ENCODE assay signal across 9 mouse cellular contexts in genomic region chr16:65816059-65816458, GRCm38 (mm10). TPM values are rescaled to one million over a fixed set of nuclear protein-coding genes. Genes with fewer than 3 reads are reported as not detected.
DNase-seq lines count a peak whose midpoint lies in the region; ATAC-seq and TF ChIP-seq lines count a peak whose summit lies in the region.
"Had no signal": no experiment of that assay in that cellular context is flagged by ENCODE, and none has a peak within 500 bp of the region (broad histone marks: within the 10 kb centered on the region; RNA-seq: fewer than 3 reads in every experiment).

No protein-coding gene starts in this region.

- TF ChIP-seq EP300 in heart, postnatal 0 days (IDR thresholded peaks at IDR 0.05; ENCODE audit: low read depth), result no peak

- peaks cover 5% of the 10 kb centered on the region; the same call in 1 of the 2 replicates for H3K9me3 ChIP-seq in kidney, embryonic 14.5 days (ENCODE audit: control insufficient read depth, low read length)
- 0 out of 2 replicates have a peak, but pooled peaks cover 11% of the 10 kb centered on the region for H3K9me3 ChIP-seq in heart, postnatal 0 days (replicated peaks; ENCODE audit: control insufficient read depth, low read length)
- no peaks in the 10 kb centered on the region for H3K9me3 ChIP-seq in midbrain, embryonic 15.5 days

- H3K4me3 ChIP-seq in kidney, embryonic 14.5 days (ENCODE audit: low read length), result peak overlapping the region; percentile 67; the same call in 1 of the 2 replicates
- peak overlapping the region; percentile 67 for H3K4me3 ChIP-seq in heart, postnatal 0 days (ENCODE audit: low read depth, low read length)
- peak overlapping the region; percentile 80 for H3K4me3 ChIP-seq in midbrain, embryonic 15.5 days
- H3K4me3 ChIP-seq: erythroblast, embryonic 14.5 days had no signal

- TF ChIP-seq POLR2A in brain, embryonic 14.5 days (IDR thresholded peaks at IDR 0.05; ENCODE audit: borderline replicate concordance, extremely low read depth, insufficient read depth, insufficient read length, poor library complexity, severe bottlenecking), result no peak

- no peak for DNase-seq in kidney, adult 18-20 months
- peak; percentile 5 for DNase-seq in brain, embryonic 14.5 days (ENCODE audit: low read depth)
- DNase-seq in heart, postnatal 0 days (ENCODE audit: low spot score), result no peak
- DNase-seq in adrenal gland, adult 2 months, result no peak
- no peak for DNase-seq in layer of hippocampus, postnatal 14 days (ENCODE audit: low spot score in 2 of 2)
- no peak for DNase-seq in layer of hippocampus, adult 9-11 months

- 25% methylated on average over 3 of the region's 3 CpGs for WGBS in kidney, embryonic 14.5 days
- 47% methylated on average over 3 of the region's 3 CpGs for WGBS in heart, postnatal 0 days
- WGBS in midbrain, embryonic 15.5 days, result 25% methylated on average over 3 of the region's 3 CpGs

- no peak overlapping the region for H3K9ac ChIP-seq in kidney, embryonic 14.5 days (ENCODE audit: low read depth, low read length)
- H3K9ac ChIP-seq in heart, postnatal 0 days (replicated peaks; ENCODE audit: low read depth, low read length), result peak overlapping the region; percentile 30; the same call in 1 of the 2 replicates
- H3K9ac ChIP-seq in midbrain, embryonic 15.5 days, result no peak overlapping the region

- ATAC-seq in kidney, embryonic 14.5 days (ENCODE audit: low FRiP score, low TSS enrichment), result no peak
- ATAC-seq in heart, postnatal 0 days (ENCODE audit: insufficient read depth, low read depth), result no peak
- ATAC-seq in midbrain, embryonic 15.5 days (replicated peaks), result no peak

- H3K36me3 ChIP-seq in kidney, embryonic 14.5 days (ENCODE audit: control insufficient read depth, insufficient read depth, low read length), result no peaks in the 10 kb centered on the region
- no peaks in the 10 kb centered on the region for H3K36me3 ChIP-seq in heart, postnatal 0 days (replicated peaks; ENCODE audit: control insufficient read depth, insufficient read depth, low read length)
- H3K36me3 ChIP-seq in midbrain, embryonic 15.5 days (replicated peaks), result no peaks in the 10 kb centered on the region

- H3K4me2 ChIP-seq in kidney, embryonic 14.5 days (replicated peaks; ENCODE audit: low read depth, low read length), result peak overlapping the region; percentile 92
- H3K4me2 ChIP-seq in heart, postnatal 0 days (ENCODE audit: low read depth, low read length), result peak overlapping the region; percentile 69
- peak overlapping the region; percentile 86 for H3K4me2 ChIP-seq in midbrain, embryonic 15.5 days

- 0 out of 2 replicates have a peak, but pooled peaks cover 6% of the 10 kb centered on the region for H3K27me3 ChIP-seq in kidney, embryonic 14.5 days (ENCODE audit: control insufficient read depth, insufficient read depth, low read length)
- H3K27me3 ChIP-seq in heart, postnatal 0 days (ENCODE audit: control insufficient read depth, insufficient read depth, low read length), result peaks cover 12% of the 10 kb centered on the region
- H3K27me3 ChIP-seq in midbrain, embryonic 15.5 days (replicated peaks), result no peaks in the 10 kb centered on the region

- H3K4me1 ChIP-seq in kidney, embryonic 14.5 days (ENCODE audit: control insufficient read depth, insufficient read depth, low read length), result no peaks in the 10 kb centered on the region
- H3K4me1 ChIP-seq in heart, postnatal 0 days (ENCODE audit: control insufficient read depth, insufficient read depth), result no peaks in the 10 kb centered on the region
- H3K4me1 ChIP-seq in midbrain, embryonic 15.5 days, result peaks cover 10% of the 10 kb centered on the region

- no peak overlapping the region for H3K27ac ChIP-seq in kidney, embryonic 14.5 days (ENCODE audit: low read depth, low read length)
- no peak overlapping the region for H3K27ac ChIP-seq in heart, postnatal 0 days (ENCODE audit: low read depth)
- no peak overlapping the region for H3K27ac ChIP-seq in midbrain, embryonic 15.5 days

- no peak for TF ChIP-seq CTCF in brain, embryonic 14.5 days (IDR thresholded peaks at IDR 0.05; ENCODE audit: borderline replicate concordance, extremely low read depth, insufficient read depth, insufficient read length)
- TF ChIP-seq CTCF in heart, postnatal 0 days (IDR thresholded peaks at IDR 0.05; ENCODE audit: low read depth), result no peak

RNA-seq across cellular contexts. Expression of gene Vgll3, which starts 1.0 kb away (rescaled TPM):
- polyA plus RNA-seq in kidney, embryonic 14.5 days (2014; fragmentation: Nextera tagmentation; extraction: Ambion mirVana), result 1.8 and 1.9 TPM in 2 replicates
- polyA plus RNA-seq in brain, embryonic 14.5 days (2012; rRNA removed), result 0.95 and 3.5 TPM in 2 replicates
- total RNA-seq in heart, postnatal 0 days (2014; rRNA removed; ENCODE audit: low replicate concordance), result 3.4 and 7.1 TPM in 2 replicates
- 1.8 and 2.0 TPM in 2 replicates for polyA plus RNA-seq in heart, postnatal 0 days (2015; fragmentation: Nextera tagmentation; extraction: Ambion mirVana)
- 1.6 and 1.8 TPM in 2 replicates for polyA plus RNA-seq in midbrain, embryonic 15.5 days (2015; fragmentation: Nextera tagmentation; extraction: Ambion mirVana)
- 1 to 10 TPM; 3.3 to 4.7 TPM for total RNA-seq in adrenal gland, adult 2 months (2021)
- 3.8 and 4.1 TPM in 2 replicates for polyA plus RNA-seq in adrenal gland, adult 2 months (2012; rRNA removed)
- 1 to 10 TPM; 3.6 to 5.4 TPM for total RNA-seq in layer of hippocampus, postnatal 14 days (2021)
- polyA plus RNA-seq: erythroblast, embryonic 14.5 days had no signal
